Mouse (Mus musculus): ENCODE measurements around the gene Mdp1.

GRCm38 (mm10) chr14:55613346-55613745 is 47.0 kb downstream of the Mdp1 start:
- TF ChIP-seq CTCF (IDR thresholded peaks at IDR 0.05; ENCODE audit: extremely low read depth, insufficient read depth, low read length) (no peak), POLR2A (IDR thresholded peaks at IDR 0.05; ENCODE audit: extremely low read depth, insufficient read depth, low read length) (no peak)
